Mouse (Mus musculus): ENCODE measurements around the gene Sh2b1. TPM values are rescaled to one million over a fixed set of nuclear protein-coding genes. Genes with fewer than 3 reads are reported as not detected.
A peak's percentile ranks its signal among the peaks of the same experiment; 100 is the strongest.

Sh2b1 gene
- polyA plus RNA-seq, 1 experiment: 43.8 TPM

DNA sequence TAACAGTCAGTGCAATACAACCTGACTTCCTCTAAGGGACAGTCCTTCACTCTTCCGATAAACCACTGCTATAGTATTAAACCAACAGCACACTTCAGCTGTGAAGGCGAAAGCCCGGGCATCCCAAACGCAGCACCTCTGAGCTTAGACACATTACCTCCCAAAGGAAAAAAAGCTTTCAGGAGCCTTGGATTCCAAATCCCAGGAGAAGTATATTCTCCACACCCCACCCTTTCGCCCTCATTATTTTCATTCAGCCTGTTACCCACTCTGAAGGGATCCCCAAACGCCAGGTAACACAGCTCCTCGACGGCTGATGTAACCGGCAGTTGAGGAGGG lies 26.4 kb upstream of the Sh2b1 start:
- Histone ChIP-seq H3K27ac (ENCODE audit: insufficient read depth, low read length) (peak overlapping the region; percentile 91), H3K36me3 (ENCODE audit: control insufficient read depth, insufficient read depth, low read length, poor library complexity, severe bottlenecking) (peaks cover 46% of the 10 kb centered on the region), H3K9me3 (replicated peaks; ENCODE audit: control insufficient read depth, insufficient read depth, low read length, poor library complexity, severe bottlenecking) (no peaks in the 10 kb centered on the region), H3K4me1 (ENCODE audit: control insufficient read depth, insufficient read depth, low read length) (peaks cover 2% of the 10 kb centered on the region), H3K9ac (ENCODE audit: low read depth, poor library complexity, severe bottlenecking) (peak overlapping the region; percentile 100), H3K27me3 (ENCODE audit: control insufficient read depth, insufficient read depth, low read length, poor library complexity, severe bottlenecking) (no peaks in the 10 kb centered on the region), H3K4me3 (ENCODE audit: low read depth, low read length) (peak overlapping the region; percentile 94)
- TF ChIP-seq CTCF (IDR thresholded peaks at IDR 0.05; ENCODE audit: low read depth, low read length) (no peak), POLR2A (IDR thresholded peaks at IDR 0.05; ENCODE audit: insufficient read depth, low read length) (no peak), EP300 (IDR thresholded peaks at IDR 0.05; ENCODE audit: insufficient read depth, low read depth, low read length) (no peak)

- TF ChIP-seq EP300 (IDR thresholded peaks at IDR 0.05; ENCODE audit: insufficient read depth, low read depth, low read length) (no peak), CTCF (IDR thresholded peaks at IDR 0.05; ENCODE audit: low read depth, low read length) (no peak), POLR2A (IDR thresholded peaks at IDR 0.05; ENCODE audit: insufficient read depth, low read length) (no peak)
- H3K27me3 ChIP-seq (ENCODE audit: control insufficient read depth, insufficient read depth, low read length, poor library complexity, severe bottlenecking): no peaks in the 10 kb centered on the region
- peaks cover 68% of the 10 kb centered on the region for H3K36me3 ChIP-seq (ENCODE audit: control insufficient read depth, insufficient read depth, low read length, poor library complexity, severe bottlenecking)
- peaks cover 2% of the 10 kb centered on the region for H3K4me1 ChIP-seq (ENCODE audit: control insufficient read depth, insufficient read depth, low read length)
- H3K4me3 ChIP-seq (ENCODE audit: low read depth, low read length): no peak overlapping the region
- H3K9me3 ChIP-seq (replicated peaks; ENCODE audit: control insufficient read depth, insufficient read depth, low read length, poor library complexity, severe bottlenecking): no peaks in the 10 kb centered on the region
- no peak overlapping the region for H3K27ac ChIP-seq (ENCODE audit: insufficient read depth, low read length)
- no peak overlapping the region for H3K9ac ChIP-seq (ENCODE audit: low read depth, poor library complexity, severe bottlenecking)
Measured at GRCm38 (mm10) chr7:126499416-126499815, 24.2 kb upstream of the Sh2b1 start.

- Histone ChIP-seq H3K27ac (ENCODE audit: insufficient read depth, low read length) (no peak overlapping the region), H3K27me3 (ENCODE audit: control insufficient read depth, insufficient read depth, low read length, poor library complexity, severe bottlenecking) (no peaks in the 10 kb centered on the region), H3K4me3 (ENCODE audit: low read depth, low read length) (no peak overlapping the region), H3K36me3 (ENCODE audit: control insufficient read depth, insufficient read depth, low read length, poor library complexity, severe bottlenecking) (peaks cover 83% of the 10 kb centered on the region), H3K4me1 (ENCODE audit: control insufficient read depth, insufficient read depth, low read length) (peaks cover 2% of the 10 kb centered on the region), H3K9me3 (replicated peaks; ENCODE audit: control insufficient read depth, insufficient read depth, low read length, poor library complexity, severe bottlenecking) (no peaks in the 10 kb centered on the region), H3K9ac (ENCODE audit: low read depth, poor library complexity, severe bottlenecking) (no peak overlapping the region)
- no peak for TF ChIP-seq CTCF (IDR thresholded peaks at IDR 0.05; ENCODE audit: low read depth, low read length)
- no peak for TF ChIP-seq EP300 (IDR thresholded peaks at IDR 0.05; ENCODE audit: insufficient read depth, low read depth, low read length)
- no peak for TF ChIP-seq POLR2A (IDR thresholded peaks at IDR 0.05; ENCODE audit: insufficient read depth, low read length)
Measured at GRCm38 (mm10) chr7:126497966-126498365, 22.7 kb upstream of the Sh2b1 start.

GRCm38 (mm10) chr7:126496475-126496874 lies 21.3 kb upstream of the Sh2b1 start:
- Histone ChIP-seq H3K36me3 (ENCODE audit: control insufficient read depth, insufficient read depth, low read length, poor library complexity, severe bottlenecking) (peaks cover 97% of the 10 kb centered on the region), H3K4me3 (ENCODE audit: low read depth, low read length) (no peak overlapping the region), H3K9me3 (replicated peaks; ENCODE audit: control insufficient read depth, insufficient read depth, low read length, poor library complexity, severe bottlenecking) (no peaks in the 10 kb centered on the region), H3K27ac (ENCODE audit: insufficient read depth, low read length) (no peak overlapping the region), H3K9ac (ENCODE audit: low read depth, poor library complexity, severe bottlenecking) (no peak overlapping the region), H3K27me3 (ENCODE audit: control insufficient read depth, insufficient read depth, low read length, poor library complexity, severe bottlenecking) (no peaks in the 10 kb centered on the region), H3K4me1 (ENCODE audit: control insufficient read depth, insufficient read depth, low read length) (peaks cover 2% of the 10 kb centered on the region)
- TF ChIP-seq EP300 (IDR thresholded peaks at IDR 0.05; ENCODE audit: insufficient read depth, low read depth, low read length) (no peak), CTCF (IDR thresholded peaks at IDR 0.05; ENCODE audit: low read depth, low read length) (no peak), POLR2A (IDR thresholded peaks at IDR 0.05; ENCODE audit: insufficient read depth, low read length) (no peak)

DNA sequence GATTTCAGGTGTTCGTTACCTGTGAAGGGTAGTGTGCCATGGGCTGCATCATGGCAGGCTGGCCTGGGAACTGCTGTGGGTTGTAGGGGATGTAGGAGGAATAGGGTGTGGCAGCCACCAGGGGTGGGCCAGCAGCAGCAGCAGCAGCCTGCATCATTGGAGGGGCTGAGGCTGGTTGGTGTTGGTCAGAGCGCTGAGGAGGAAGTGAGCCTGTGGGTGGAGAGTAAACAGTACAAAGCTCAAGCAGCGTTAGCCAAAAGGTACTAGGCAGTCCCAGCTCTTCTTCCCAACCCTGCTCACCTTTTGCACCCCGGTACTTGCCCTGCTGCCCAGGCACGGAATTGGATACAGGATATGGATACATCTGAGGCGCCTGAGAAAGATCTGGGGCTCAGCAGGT lies 18.9 kb upstream of the Sh2b1 start:
- H3K36me3 ChIP-seq (ENCODE audit: control insufficient read depth, insufficient read depth, low read length, poor library complexity, severe bottlenecking): peaks cover 92% of the 10 kb centered on the region
- TF ChIP-seq EP300 (IDR thresholded peaks at IDR 0.05; ENCODE audit: insufficient read depth, low read depth, low read length) (no peak), CTCF (IDR thresholded peaks at IDR 0.05; ENCODE audit: low read depth, low read length) (no peak), POLR2A (IDR thresholded peaks at IDR 0.05; ENCODE audit: insufficient read depth, low read length) (no peak)

DNA sequence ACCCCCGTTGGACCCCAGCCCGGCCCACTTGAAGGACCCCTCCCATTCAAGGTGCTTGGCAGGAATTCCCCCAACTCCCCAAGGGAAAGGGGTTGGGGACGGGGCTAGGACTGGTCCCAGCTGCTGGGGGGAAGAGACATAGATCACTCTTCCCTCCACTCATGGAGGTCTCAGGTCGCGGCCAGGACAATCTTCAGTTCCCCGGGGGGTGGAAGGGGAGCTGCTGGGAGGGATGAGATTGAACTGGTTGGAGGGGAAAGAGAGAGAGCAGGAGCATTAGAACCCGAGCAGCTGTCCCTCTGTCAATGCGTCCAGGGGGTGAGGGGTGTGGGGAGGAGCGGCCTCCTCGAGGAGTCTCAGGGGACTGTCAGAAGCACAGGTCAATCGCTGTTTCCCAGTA lies 16.7 kb upstream of the Sh2b1 start:
- H3K4me3 ChIP-seq (ENCODE audit: low read depth, low read length): no peak overlapping the region
- no peaks in the 10 kb centered on the region for H3K9me3 ChIP-seq (replicated peaks; ENCODE audit: control insufficient read depth, insufficient read depth, low read length, poor library complexity, severe bottlenecking)
- no peak overlapping the region for H3K9ac ChIP-seq (ENCODE audit: low read depth, poor library complexity, severe bottlenecking)
- H3K4me1 ChIP-seq (ENCODE audit: control insufficient read depth, insufficient read depth, low read length): no peaks in the 10 kb centered on the region
- no peak for TF ChIP-seq EP300 (IDR thresholded peaks at IDR 0.05; ENCODE audit: insufficient read depth, low read depth, low read length)
- no peak for TF ChIP-seq CTCF (IDR thresholded peaks at IDR 0.05; ENCODE audit: low read depth, low read length)
- no peak for TF ChIP-seq POLR2A (IDR thresholded peaks at IDR 0.05; ENCODE audit: insufficient read depth, low read length)
- no peaks in the 10 kb centered on the region for H3K27me3 ChIP-seq (ENCODE audit: control insufficient read depth, insufficient read depth, low read length, poor library complexity, severe bottlenecking)
- H3K27ac ChIP-seq (ENCODE audit: insufficient read depth, low read length): no peak overlapping the region
- H3K36me3 ChIP-seq (ENCODE audit: control insufficient read depth, insufficient read depth, low read length, poor library complexity, severe bottlenecking): peaks cover 72% of the 10 kb centered on the region

More for the DNA sequence above, 18.9 kb upstream of the Sh2b1 start:
- H3K9me3 ChIP-seq (replicated peaks; ENCODE audit: control insufficient read depth, insufficient read depth, low read length, poor library complexity, severe bottlenecking): no peaks in the 10 kb centered on the region
- no peaks in the 10 kb centered on the region for H3K4me1 ChIP-seq (ENCODE audit: control insufficient read depth, insufficient read depth, low read length)
- no peak overlapping the region for H3K4me3 ChIP-seq (ENCODE audit: low read depth, low read length)
- no peaks in the 10 kb centered on the region for H3K27me3 ChIP-seq (ENCODE audit: control insufficient read depth, insufficient read depth, low read length, poor library complexity, severe bottlenecking)
- H3K27ac ChIP-seq (ENCODE audit: insufficient read depth, low read length): no peak overlapping the region
- H3K9ac ChIP-seq (ENCODE audit: low read depth, poor library complexity, severe bottlenecking): no peak overlapping the region

All from ES-Bruce4 (cell line).